Mouse (Mus musculus) spleen, postnatal 4 days (tissue): ENCODE results near the gene Atp8a1.
A peak's percentile ranks its signal among the peaks of the same experiment; 100 is the strongest.

Experiments used
- DNase-seq, 2 experiments: peaks; one replicate each; pipeline ENCODE4 v3.0.0; 2022; ENCODE audit warnings: low spot score in 2 of 2

Gene Atp8a1

GRCm38 (mm10) chr5:67768708-67769107 lies 78.5 kb downstream of the Atp8a1 start:
- DNase-seq: no peak

- DNase-seq: no peak
These were observed 82.4 kb downstream of the Atp8a1 start for GRCm38 (mm10) chr5:67764798-67765197.

- DNase-seq: no peak
These were observed 89.1 kb downstream of the Atp8a1 start for GRCm38 (mm10) chr5:67758126-67758525.

- DNase-seq: peak; percentile 29 to 67
These were observed 91.1 kb downstream of the Atp8a1 start for GRCm38 (mm10) chr5:67756138-67756537.

DNA sequence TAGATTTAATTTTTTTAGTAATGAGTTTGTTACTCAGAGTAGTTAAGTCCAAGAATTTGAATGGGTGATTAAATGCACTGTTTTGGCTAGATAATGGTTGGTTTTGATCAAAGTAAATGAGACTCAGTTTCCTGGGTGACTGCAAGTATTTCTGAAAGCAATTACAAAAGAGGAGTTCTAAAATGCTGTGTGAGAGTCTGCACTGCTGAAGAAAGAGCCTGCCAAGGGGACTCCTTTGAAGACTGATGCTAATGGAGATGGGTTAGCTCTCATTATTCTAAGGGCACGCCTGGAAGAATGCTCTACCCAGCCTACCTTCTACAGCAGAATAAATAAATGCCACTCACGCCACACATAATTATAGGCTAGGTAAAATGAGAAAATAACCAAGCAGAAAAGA lies 94.2 kb downstream of the Atp8a1 start:
- no peak for DNase-seq

DNA sequence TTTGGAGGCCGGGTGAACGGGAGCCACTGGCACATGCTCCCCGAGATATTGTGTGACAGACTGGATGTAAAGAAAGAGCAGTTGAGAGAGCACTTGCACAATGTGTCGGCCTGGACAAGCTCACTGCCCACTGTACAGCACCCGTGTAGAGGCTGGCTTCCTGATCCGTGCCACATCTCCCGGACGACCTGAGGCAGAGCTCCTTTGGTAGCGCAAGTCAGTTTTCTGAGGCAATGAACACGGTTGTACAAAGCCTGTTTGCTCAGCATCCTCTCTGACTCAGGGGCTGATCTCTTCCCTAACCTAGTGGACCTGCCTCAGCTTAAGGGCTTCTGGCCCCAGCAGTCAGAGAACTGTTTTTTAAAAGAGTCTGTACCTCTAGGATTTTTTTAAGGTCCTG lies 94.6 kb downstream of the Atp8a1 start:
- DNase-seq: no peak

DNA sequence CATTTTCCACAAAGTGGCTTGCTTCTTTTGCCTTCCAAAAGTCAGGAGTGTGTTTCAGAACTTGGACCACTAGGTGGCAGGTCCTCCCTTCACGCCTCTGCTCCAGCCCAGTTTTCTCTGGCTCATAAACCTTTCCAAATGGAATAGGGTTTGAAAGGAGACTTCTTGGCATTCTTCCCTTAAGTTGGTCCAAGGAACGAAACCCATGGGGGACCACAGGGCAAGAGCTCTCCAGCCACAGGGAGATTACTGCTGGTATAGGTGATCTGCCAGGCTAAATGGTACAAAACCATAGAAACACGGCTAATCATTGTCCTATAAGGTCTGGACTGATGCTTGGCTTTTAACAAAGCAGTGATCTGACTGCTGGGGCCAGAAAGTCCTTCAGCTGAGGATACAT lies 95.2 kb downstream of the Atp8a1 start:
- no peak for DNase-seq

DNA sequence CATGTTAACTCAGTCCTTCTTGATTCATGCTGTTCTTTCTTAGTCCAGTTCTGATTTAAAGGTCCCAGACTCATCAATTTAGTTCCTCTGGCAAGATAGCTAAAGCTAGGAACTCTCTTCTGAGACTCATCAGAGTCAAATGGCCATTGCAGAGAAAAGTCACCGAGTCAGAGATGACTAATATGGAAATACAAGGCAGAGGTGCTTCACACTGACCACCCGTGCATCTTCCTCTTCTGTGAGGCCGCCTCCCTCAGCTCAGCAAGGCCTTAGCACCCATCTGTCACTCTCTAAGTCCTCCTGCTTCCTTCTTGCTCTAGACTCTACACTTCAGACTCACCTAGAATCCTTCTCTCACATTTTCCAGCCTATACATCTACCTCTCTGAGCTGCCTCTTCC lies 108.0 kb downstream of the Atp8a1 start:
- DNase-seq: no peak

DNA sequence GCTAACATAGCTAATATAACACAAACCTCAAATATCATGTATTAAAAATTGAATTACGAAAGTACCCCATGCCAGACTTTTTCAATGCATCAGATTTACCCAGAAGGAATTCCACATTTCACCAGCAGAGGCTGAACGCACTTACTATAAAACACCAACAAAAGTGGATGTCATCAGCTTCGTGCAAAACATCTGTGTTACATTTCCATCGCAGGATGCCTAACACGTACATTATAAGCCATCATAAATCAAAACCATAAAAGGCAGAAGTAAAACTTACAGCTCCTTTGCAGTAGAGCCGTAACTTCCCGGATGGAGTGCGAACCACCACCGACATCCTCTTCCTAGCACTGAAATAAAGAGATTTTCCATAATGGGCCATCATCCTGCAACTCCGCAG lies 109.1 kb downstream of the Atp8a1 start:
- DNase-seq: no peak

GRCm38 (mm10) chr5:67735771-67736170 lies 111.5 kb downstream of the Atp8a1 start:
- DNase-seq: no peak

DNA sequence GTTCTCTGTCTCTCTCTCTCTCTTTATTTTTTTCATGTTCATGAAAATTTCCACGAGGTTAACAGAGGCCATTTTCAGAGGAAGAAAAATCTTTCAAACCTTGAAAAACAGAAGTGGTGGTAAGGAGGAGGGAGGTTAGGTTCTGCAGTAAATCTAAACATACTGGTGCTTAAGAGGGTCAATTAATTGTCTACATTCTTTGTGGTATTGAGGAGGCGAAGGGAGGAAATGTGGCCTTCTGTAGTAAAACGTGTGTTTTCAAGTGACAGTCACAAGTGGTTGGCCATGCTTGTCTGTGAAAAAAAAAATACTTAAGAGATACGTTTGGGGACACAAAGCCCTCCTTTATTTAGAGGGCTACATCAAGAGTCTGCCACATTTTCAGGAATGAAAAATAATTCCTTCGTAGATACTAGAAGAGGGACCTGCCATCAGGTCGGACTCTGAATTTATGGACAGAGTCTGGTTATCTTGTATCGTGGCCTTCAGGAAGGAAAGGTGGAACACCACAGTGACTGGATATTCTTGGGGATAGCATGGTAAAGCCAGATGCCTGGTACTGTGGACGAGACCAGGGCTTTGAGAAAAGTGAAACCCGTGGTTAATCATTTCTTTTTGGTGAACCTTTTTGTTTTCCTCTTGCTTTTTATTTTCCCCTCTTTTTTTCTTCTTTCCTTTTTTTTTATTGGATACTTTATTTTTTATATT lies 113.5 kb downstream of the Atp8a1 start:
- DNase-seq: no peak

- DNase-seq: no peak
These were observed 114.1 kb downstream of the Atp8a1 start for GRCm38 (mm10) chr5:67733150-67733549.

DNA sequence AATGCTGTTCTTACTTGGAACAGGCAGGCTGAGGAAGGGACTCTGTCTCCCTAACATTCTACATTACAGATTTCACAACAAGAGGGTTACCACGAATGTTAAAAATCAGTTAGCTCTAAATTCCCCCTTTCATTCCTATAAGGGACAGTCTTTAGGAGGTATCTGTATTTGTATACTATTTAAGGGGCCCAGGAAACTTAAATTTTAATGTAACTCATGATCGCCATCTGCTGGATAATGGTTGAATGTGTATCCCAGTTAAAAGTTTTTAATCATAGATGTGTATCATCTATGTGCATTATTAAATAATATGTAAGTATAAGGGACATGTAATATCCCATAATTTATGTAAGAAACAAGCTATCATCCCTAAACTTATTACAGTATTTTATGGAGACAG lies 119.5 kb downstream of the Atp8a1 start:
- no peak for DNase-seq

DNA sequence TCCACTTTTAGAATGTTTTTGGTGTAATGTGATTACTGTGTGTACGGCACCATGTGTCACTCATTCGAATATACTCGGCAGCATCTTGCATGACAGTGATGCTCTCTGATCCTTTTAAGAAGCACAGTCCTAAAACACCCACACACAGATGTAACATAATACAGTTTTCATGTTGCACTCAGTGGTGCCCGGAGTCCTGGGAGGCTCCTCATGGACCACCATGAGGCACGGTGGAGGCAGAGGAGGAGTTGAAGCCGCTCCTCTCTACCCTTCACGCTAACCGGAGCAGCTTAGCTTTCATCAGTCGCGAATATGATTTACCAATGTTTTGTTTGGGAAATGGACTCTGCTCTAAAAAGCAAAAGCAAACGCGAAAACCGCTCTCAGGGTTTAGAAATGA lies 120.4 kb downstream of the Atp8a1 start:
- DNase-seq: no peak

GRCm38 (mm10) chr5:67701641-67702040 lies 145.6 kb downstream of the Atp8a1 start:
- no peak for DNase-seq

GRCm38 (mm10) chr5:67699418-67699817 lies 147.8 kb downstream of the Atp8a1 start:
- DNase-seq: no peak

DNA sequence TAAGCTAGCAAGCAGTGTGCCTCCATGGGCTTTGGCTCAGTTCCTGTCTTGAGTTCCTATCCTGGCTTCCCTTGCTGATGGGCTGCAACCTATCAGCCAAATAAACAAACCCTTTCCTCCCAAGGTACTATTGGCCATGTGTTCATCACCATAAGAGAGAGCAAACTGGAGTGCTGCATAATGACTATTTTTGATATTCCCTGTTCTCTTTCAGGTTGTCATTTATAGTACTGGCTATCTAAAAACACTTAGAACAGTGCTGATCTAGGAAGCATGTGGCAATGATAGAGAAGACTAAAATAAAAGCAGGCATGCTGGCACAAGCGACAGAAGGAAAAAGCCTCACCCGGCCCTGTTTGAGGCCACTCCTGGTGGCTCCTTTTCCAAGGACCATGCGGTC lies 149.1 kb downstream of the Atp8a1 start:
- no peak for DNase-seq

DNA sequence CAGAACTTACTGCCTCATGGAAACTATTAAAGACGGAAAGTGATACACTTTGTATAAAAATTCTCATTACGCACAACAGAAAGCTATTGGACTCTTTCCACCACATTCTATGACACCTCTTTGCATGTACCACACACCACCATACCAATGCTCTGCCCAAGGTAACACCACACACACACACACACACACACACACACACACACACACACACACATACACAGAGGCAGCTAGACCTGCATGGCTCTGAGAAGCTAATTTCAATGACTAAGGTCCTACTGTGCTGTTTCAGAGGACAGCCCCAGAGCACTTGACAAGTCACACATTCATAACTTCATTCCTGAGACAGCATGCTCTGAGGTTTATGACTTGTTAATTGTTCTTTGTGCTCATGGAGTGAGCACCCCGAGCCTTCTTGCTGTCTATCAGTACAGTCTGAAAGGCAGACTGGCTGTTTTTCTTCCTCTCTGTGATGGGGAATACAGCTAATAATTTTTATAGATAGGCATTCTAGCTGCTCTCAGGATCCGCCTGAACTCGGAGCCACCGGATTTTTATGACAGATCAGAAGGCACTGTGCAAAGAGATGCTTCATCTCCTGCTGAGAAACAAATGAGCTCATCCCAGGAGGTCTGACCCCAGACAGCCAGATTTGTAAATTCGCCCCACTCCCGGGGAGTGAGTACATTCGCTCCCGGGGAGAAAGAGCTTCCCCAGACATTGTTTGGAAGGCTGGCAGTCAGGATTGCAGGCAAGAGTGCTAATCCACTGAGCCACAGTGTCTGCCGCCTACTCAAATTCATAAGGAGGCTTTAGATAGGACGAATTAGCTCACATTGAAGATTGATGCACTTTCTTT lies 150.3 kb downstream of the Atp8a1 start:
- DNase-seq: no peak

GRCm38 (mm10) chr5:67695055-67695710 lies 152.1 kb downstream of the Atp8a1 start:
- DNase-seq: no peak

DNA sequence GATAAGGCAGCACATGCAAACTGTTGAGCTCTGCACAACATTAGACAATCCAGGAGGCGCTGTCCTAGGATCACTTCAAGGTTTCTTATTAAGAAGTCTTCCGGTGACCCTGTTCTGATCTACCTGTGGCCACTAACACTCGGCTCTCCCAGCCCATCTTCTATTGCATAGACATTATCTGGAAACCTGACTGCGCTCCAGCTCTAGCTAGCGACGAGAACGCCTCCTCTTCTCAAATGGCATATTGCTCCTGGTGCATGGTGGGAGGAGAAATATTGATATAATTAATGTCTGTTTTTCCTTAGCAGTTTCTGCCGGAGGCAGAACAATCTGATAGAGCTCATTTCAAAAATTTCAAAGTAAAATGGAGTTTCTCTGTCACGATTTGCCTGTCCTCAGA lies 156.9 kb downstream of the Atp8a1 start:
- DNase-seq: no peak

GRCm38 (mm10) chr5:67688001-67688400 lies 159.2 kb downstream of the Atp8a1 start:
- DNase-seq: no peak

- DNase-seq: no peak
These were observed 161.3 kb downstream of the Atp8a1 start for GRCm38 (mm10) chr5:67685906-67686305.

DNA sequence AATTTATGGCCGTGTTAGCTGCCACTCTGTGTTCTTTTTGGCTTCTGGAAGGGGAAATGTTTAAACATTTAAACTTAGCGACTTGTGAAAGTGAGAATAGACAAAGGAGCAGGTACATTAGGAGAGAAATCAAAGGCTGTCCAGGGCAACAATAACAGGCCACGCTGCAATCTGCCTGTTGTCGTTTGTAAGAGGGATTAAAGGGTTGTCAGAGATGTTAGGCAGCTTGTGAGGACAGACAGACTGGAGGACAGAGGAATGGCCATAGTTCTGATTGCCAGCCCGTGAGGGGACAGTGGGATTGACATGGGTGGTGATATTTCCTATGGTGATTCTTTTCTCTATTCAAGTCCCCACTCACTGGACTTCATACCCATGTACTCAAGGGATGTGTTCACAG lies 161.8 kb downstream of the Atp8a1 start:
- DNase-seq: no peak
